Mouse (Mus musculus) lung, embryonic 16.5 days (tissue): ENCODE measurements at regions not wholly inside any gene's neighbourhood (a gene's known extent, or its start where the extent isn't known, plus 50 kb on each side); places are given as distances from the start of the nearest gene placed in this dataset.

Experiments used
- ATAC-seq: fragments of 200-750 bp; cut with Nextera tagmentation; 2 replicates; pipeline ENCODE4 v1.8.0; 2017; ENCODE audit warnings: low read depth, mild to moderate bottlenecking, moderate library complexity
- H3K27ac ChIP-seq: fragments of 300-500 bp; sonication (generic); 2 replicates; pipeline ENCODE4 v1.5.1; 2014; ENCODE audit warnings: mild to moderate bottlenecking, control low read depth, low read length
- H3K27me3 ChIP-seq: fragments of 300-500 bp; sonication (generic); 2 replicates; pipeline ENCODE4 v1.6.1; 2014; ENCODE audit warnings: low read depth, low read length, mixed read lengths; ENCODE audit not compliant: control insufficient read depth, insufficient read depth
- H3K36me3 ChIP-seq: fragments of 300-500 bp; sonication (generic); 2 replicates; pipeline ENCODE4 v1.6.1; 2014; ENCODE audit warnings: low read length; ENCODE audit not compliant: control insufficient read depth, insufficient read depth
- H3K4me1 ChIP-seq: fragments of 300-500 bp; sonication (generic); replicated peaks from 2 replicates; pipeline ENCODE4 v1.6.1; 2014; ENCODE audit warnings: low read length, mixed read lengths; ENCODE audit not compliant: control insufficient read depth, insufficient read depth
- H3K4me2 ChIP-seq: fragments of 300-500 bp; sonication (generic); 2 replicates; pipeline ENCODE4 v1.6.1; 2014; ENCODE audit warnings: low read depth, low read length, control low read depth
- H3K4me3 ChIP-seq: fragments of 300-500 bp; sonication (generic); 2 replicates; pipeline ENCODE4 v1.5.1; 2014; ENCODE audit warnings: mild to moderate bottlenecking, low read length, control low read depth
- H3K9ac ChIP-seq: fragments of 300-500 bp; sonication (generic); 2 replicates; pipeline ENCODE4 v1.6.1; 2014; ENCODE audit warnings: low read length, control low read depth
- H3K9me3 ChIP-seq: fragments of 300-500 bp; sonication (generic); 2 replicates; pipeline ENCODE4 v1.6.1; 2016; ENCODE audit warnings: low read length; ENCODE audit not compliant: control insufficient read depth
- WGBS: fragments of 180-500 bp; shearing (Covaris S2); extraction: QIAGEN DNeasy Blood & Tissue Kit; methylation state at CpG from one replicate; pipeline ENCODE4 v1.1.7; 2014; 5-methylcytosine and 5-hydroxymethylcytosine counted together

GRCm38 (mm10) chr16:29736211-29736610 is 157.1 kb downstream of the Opa1 start:
- peaks cover 24% of the 10 kb centered on the region for H3K4me1 ChIP-seq
- 61% methylated on average over 9 of the region's 9 CpGs for WGBS
- no peak overlapping the region for H3K4me2 ChIP-seq
- H3K27ac ChIP-seq = no peak overlapping the region
- no peaks in the 10 kb centered on the region for H3K27me3 ChIP-seq
- no peaks in the 10 kb centered on the region for H3K9me3 ChIP-seq
- H3K9ac ChIP-seq = no peak overlapping the region
- ATAC-seq = no peak
- no peaks in the 10 kb centered on the region for H3K36me3 ChIP-seq
- no peak overlapping the region for H3K4me3 ChIP-seq

- Histone ChIP-seq H3K36me3 (no peaks in the 10 kb centered on the region), H3K4me3 (no peak overlapping the region), H3K27me3 (no peaks in the 10 kb centered on the region), H3K9ac (no peak overlapping the region), H3K4me2 (no peak overlapping the region), H3K9me3 (no peaks in the 10 kb centered on the region), H3K27ac (no peak overlapping the region), H3K4me1 (peaks cover 25% of the 10 kb centered on the region)
- 78% methylated on average over 9 of the region's 9 CpGs for WGBS
- ATAC-seq = no peak
Observed at GRCm38 (mm10) chr16:29738075-29738474, 158.9 kb downstream of the Opa1 start.

GRCm38 (mm10) chr16:29742497-29743230 is 163.5 kb downstream of the Opa1 start:
- Histone ChIP-seq H3K27me3 (no peaks in the 10 kb centered on the region), H3K4me1 (peaks cover 9% of the 10 kb centered on the region), H3K9ac (no peak overlapping the region), H3K9me3 (no peaks in the 10 kb centered on the region), H3K4me2 (no peak overlapping the region), H3K4me3 (no peak overlapping the region), H3K36me3 (no peaks in the 10 kb centered on the region), H3K27ac (no peak overlapping the region)
- 0 out of 2 replicates have a peak, but pooled peaks have one; percentile 20 for ATAC-seq
- WGBS = 7% methylated on average over 14 of the region's 14 CpGs

GRCm38 (mm10) chr16:29745486-29745885 is 166.4 kb downstream of the Opa1 start:
- Histone ChIP-seq H3K9ac (no peak overlapping the region), H3K4me1 (peaks cover 9% of the 10 kb centered on the region), H3K36me3 (no peaks in the 10 kb centered on the region), H3K9me3 (no peaks in the 10 kb centered on the region), H3K27ac (no peak overlapping the region), H3K4me3 (no peak overlapping the region), H3K4me2 (no peak overlapping the region), H3K27me3 (no peaks in the 10 kb centered on the region)
- WGBS = 76% methylated on average over 5 of the region's 5 CpGs
- no peak for ATAC-seq

GRCm38 (mm10) chr16:29746245-29746644 is 167.1 kb downstream of the Opa1 start:
- H3K4me2 ChIP-seq = no peak overlapping the region
- H3K9me3 ChIP-seq = no peaks in the 10 kb centered on the region
- 67% methylated on average over 4 of the region's 4 CpGs for WGBS
- no peak overlapping the region for H3K9ac ChIP-seq
- H3K4me3 ChIP-seq = no peak overlapping the region
- no peak for ATAC-seq
- no peaks in the 10 kb centered on the region for H3K36me3 ChIP-seq
- H3K27me3 ChIP-seq = no peaks in the 10 kb centered on the region
- no peak overlapping the region for H3K27ac ChIP-seq
- H3K4me1 ChIP-seq = peaks cover 9% of the 10 kb centered on the region

GRCm38 (mm10) chr16:29749167-29749566 is 170.0 kb downstream of the Opa1 start:
- H3K4me3 ChIP-seq = no peak overlapping the region
- no peak overlapping the region for H3K9ac ChIP-seq
- no peak for ATAC-seq
- H3K4me2 ChIP-seq = no peak overlapping the region
- H3K4me1 ChIP-seq = no peaks in the 10 kb centered on the region
- no peaks in the 10 kb centered on the region for H3K9me3 ChIP-seq
- no peaks in the 10 kb centered on the region for H3K36me3 ChIP-seq
- no peaks in the 10 kb centered on the region for H3K27me3 ChIP-seq
- no peak overlapping the region for H3K27ac ChIP-seq
- 70% methylated on average over 5 of the region's 5 CpGs for WGBS

- ATAC-seq = peak; percentile 66
- H3K4me1 ChIP-seq = peaks cover 23% of the 10 kb centered on the region
- peak overlapping the region; percentile 15; the same call in 1 of the 2 replicates for H3K27ac ChIP-seq
- WGBS = 36% methylated on average over 8 of the region's 8 CpGs
- no peaks in the 10 kb centered on the region for H3K27me3 ChIP-seq
- no peak overlapping the region for H3K4me2 ChIP-seq
- H3K9me3 ChIP-seq = no peaks in the 10 kb centered on the region
- H3K9ac ChIP-seq = no peak overlapping the region
- H3K4me3 ChIP-seq = no peak overlapping the region
- no peaks in the 10 kb centered on the region for H3K36me3 ChIP-seq
Observed at GRCm38 (mm10) chr16:29754579-29755199, 175.6 kb downstream of the Opa1 start.

- 31% methylated on average over 3 of the region's 3 CpGs for WGBS
- H3K27me3 ChIP-seq = no peaks in the 10 kb centered on the region
Observed at GRCm38 (mm10) chr16:29758246-29758645, 179.1 kb downstream of the Opa1 start.

GRCm38 (mm10) chr16:29759416-29759815 is 180.3 kb downstream of the Opa1 start:
- no peaks in the 10 kb centered on the region for H3K9me3 ChIP-seq
- no peaks in the 10 kb centered on the region for H3K36me3 ChIP-seq
- ATAC-seq = no peak

More at GRCm38 (mm10) chr16:29758246-29758645, 179.1 kb downstream of the Opa1 start:
- H3K4me3 ChIP-seq = no peak overlapping the region
- no peak overlapping the region for H3K27ac ChIP-seq
- H3K4me1 ChIP-seq = peaks cover 48% of the 10 kb centered on the region
- H3K36me3 ChIP-seq = no peaks in the 10 kb centered on the region
- H3K4me2 ChIP-seq = no peak overlapping the region
- no peaks in the 10 kb centered on the region for H3K9me3 ChIP-seq
- no peak for ATAC-seq
- no peak overlapping the region for H3K9ac ChIP-seq

More at GRCm38 (mm10) chr16:29759416-29759815, 180.3 kb downstream of the Opa1 start:
- 87% methylated on average over 3 of the region's 3 CpGs for WGBS
- Histone ChIP-seq H3K27me3 (no peaks in the 10 kb centered on the region), H3K27ac (no peak overlapping the region), H3K4me3 (no peak overlapping the region), H3K4me2 (no peak overlapping the region), H3K9ac (no peak overlapping the region), H3K4me1 (peaks cover 48% of the 10 kb centered on the region)
